8 mouse cellular contexts compared by ENCODE assay signal in the genomic region with DNA sequence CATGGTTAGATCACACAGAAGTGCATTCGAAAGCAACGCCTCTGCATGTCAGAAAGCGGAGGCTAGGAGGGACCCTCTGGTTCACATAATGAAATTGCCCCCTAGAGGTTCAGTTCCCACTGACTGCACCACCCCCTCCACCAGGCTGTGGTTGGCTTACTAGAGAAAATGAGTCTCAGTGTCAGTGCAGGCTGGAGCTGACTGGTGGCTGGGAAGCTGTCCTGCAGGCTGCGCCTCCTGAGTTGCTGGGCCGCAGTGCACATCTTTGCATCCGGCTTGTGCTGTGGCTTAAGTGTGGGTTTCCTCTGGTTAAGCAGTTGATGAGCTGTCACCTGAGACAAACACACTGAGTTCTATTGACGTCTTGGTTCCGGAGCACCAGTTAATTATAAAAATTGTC.
DNase-seq lines count a peak whose midpoint lies in the region; ATAC-seq and TF ChIP-seq lines count a peak whose summit lies in the region.

No protein-coding gene starts in this region.

- no peak for DNase-seq in kidney, adult 8-10 months
- DNase-seq in liver, postnatal 0 days: peak; percentile 44
- DNase-seq in spleen, postnatal 36 days (ENCODE audit: low spot score in 2 of 2): peak; percentile 70 to 75
- DNase-seq in urinary bladder, postnatal 36 days (ENCODE audit: low spot score in 2 of 2): no peak
- no peak for DNase-seq in cerebellum, postnatal 25 days

- WGBS in kidney, embryonic 16.5 days: 51% methylated on average over 8 of the region's 8 CpGs
- 46% methylated on average over 8 of the region's 8 CpGs for WGBS in embryonic facial prominence, embryonic 13.5 days
- WGBS in liver, postnatal 0 days (ENCODE audit: insufficient replicate concordance): 50% methylated on average over 8 of the region's 8 CpGs
- whole genome bisulfite sequencing in kidney, embryonic 14.5 days: 53% methylated on average over 8 of the region's 8 CpGs

- no peak overlapping the region for H3K4me2 ChIP-seq in kidney, embryonic 16.5 days (replicated peaks; ENCODE audit: low read depth, low read length)
- H3K4me2 ChIP-seq in embryonic facial prominence, embryonic 13.5 days: no peak overlapping the region
- H3K4me2 ChIP-seq in liver, postnatal 0 days (ENCODE audit: low read depth, low read length): no peak overlapping the region
- H3K4me2 ChIP-seq in kidney, embryonic 14.5 days (replicated peaks; ENCODE audit: low read depth, low read length): no peak overlapping the region

- H3K9me3 ChIP-seq in kidney, embryonic 16.5 days (ENCODE audit: low read length): no peaks in the 10 kb centered on the region
- no peaks in the 10 kb centered on the region for H3K9me3 ChIP-seq in embryonic facial prominence, embryonic 13.5 days
- no peaks in the 10 kb centered on the region for H3K9me3 ChIP-seq in liver, postnatal 0 days (ENCODE audit: low read length)
- H3K9me3 ChIP-seq in kidney, embryonic 14.5 days (ENCODE audit: control insufficient read depth, low read length): no peaks in the 10 kb centered on the region

- no peak for TF ChIP-seq EP300 in liver, postnatal 0 days (IDR thresholded peaks at IDR 0.05; ENCODE audit: low read depth)

- H3K9ac ChIP-seq in kidney, embryonic 16.5 days (replicated peaks; ENCODE audit: low read length): no peak overlapping the region
- H3K9ac ChIP-seq in embryonic facial prominence, embryonic 13.5 days: no peak overlapping the region
- H3K9ac ChIP-seq in liver, postnatal 0 days (replicated peaks): no peak overlapping the region
- no peak overlapping the region for H3K9ac ChIP-seq in kidney, embryonic 14.5 days (ENCODE audit: low read depth, low read length)

- H3K27me3 ChIP-seq in kidney, embryonic 16.5 days (ENCODE audit: insufficient read depth, low read length): no peaks in the 10 kb centered on the region
- no peaks in the 10 kb centered on the region for H3K27me3 ChIP-seq in embryonic facial prominence, embryonic 13.5 days
- H3K27me3 ChIP-seq in liver, postnatal 0 days (ENCODE audit: insufficient read depth, low read length): no peaks in the 10 kb centered on the region
- no peaks in the 10 kb centered on the region for H3K27me3 ChIP-seq in kidney, embryonic 14.5 days (ENCODE audit: control insufficient read depth, insufficient read depth, low read length)

- no peak overlapping the region for H3K27ac ChIP-seq in kidney, embryonic 16.5 days (ENCODE audit: low read length)
- H3K27ac ChIP-seq in embryonic facial prominence, embryonic 13.5 days: no peak overlapping the region; the same call in 1 of the 2 replicates
- no peak overlapping the region for H3K27ac ChIP-seq in liver, postnatal 0 days (ENCODE audit: low read depth)
- no peak overlapping the region for H3K27ac ChIP-seq in kidney, embryonic 14.5 days (ENCODE audit: low read depth, low read length)

- peak; percentile 44; the same call in 1 of the 2 replicates for ATAC-seq in kidney, embryonic 16.5 days (ENCODE audit: low FRiP score, low TSS enrichment)
- ATAC-seq in embryonic facial prominence, embryonic 13.5 days (ENCODE audit: insufficient number of reproducible peaks, insufficient read depth, low FRiP score, low TSS enrichment, low read depth): 0 out of 2 replicates have a peak, but pooled peaks have one; percentile 60
- peak; percentile 74 for ATAC-seq in liver, postnatal 0 days
- no peak; the same call in 1 of the 2 replicates for ATAC-seq in kidney, embryonic 14.5 days (ENCODE audit: low FRiP score, low TSS enrichment)

- peak; percentile 42 for TF ChIP-seq CTCF in liver, postnatal 0 days (IDR thresholded peaks at IDR 0.05; ENCODE audit: low read depth)

- H3K4me1 ChIP-seq in kidney, embryonic 16.5 days (ENCODE audit: insufficient read depth, low read length): no peaks in the 10 kb centered on the region
- H3K4me1 ChIP-seq in embryonic facial prominence, embryonic 13.5 days: peaks cover 11% of the 10 kb centered on the region
- H3K4me1 ChIP-seq in liver, postnatal 0 days (ENCODE audit: insufficient read depth): no peaks in the 10 kb centered on the region
- H3K4me1 ChIP-seq in kidney, embryonic 14.5 days (ENCODE audit: control insufficient read depth, insufficient read depth, low read length): 0 out of 2 replicates have a peak, but pooled peaks cover 2% of the 10 kb centered on the region

- H3K36me3 ChIP-seq in kidney, embryonic 16.5 days (ENCODE audit: insufficient read depth, low read length): peaks cover 5% of the 10 kb centered on the region; the same call in 1 of the 2 replicates
- H3K36me3 ChIP-seq in embryonic facial prominence, embryonic 13.5 days: peaks cover 28% of the 10 kb centered on the region
- peaks cover 28% of the 10 kb centered on the region for H3K36me3 ChIP-seq in liver, postnatal 0 days (replicated peaks; ENCODE audit: insufficient read depth, low read length)
- peaks cover 4% of the 10 kb centered on the region for H3K36me3 ChIP-seq in kidney, embryonic 14.5 days (ENCODE audit: control insufficient read depth, insufficient read depth, low read length)

- no peak overlapping the region for H3K4me3 ChIP-seq in kidney, embryonic 16.5 days (ENCODE audit: low read length)
- H3K4me3 ChIP-seq in embryonic facial prominence, embryonic 13.5 days: no peak overlapping the region
- H3K4me3 ChIP-seq in liver, postnatal 0 days (ENCODE audit: low read depth, low read length): no peak overlapping the region
- H3K4me3 ChIP-seq in kidney, embryonic 14.5 days (ENCODE audit: low read length): no peak overlapping the region

Comparison
In these comparisons a context has a peak if more than half of its experiments do, and no peak if none do; other contexts are left out.
1. DNase-seq: peak in liver, postnatal 0 days (single experiment) and spleen, postnatal 36 days (2 of 2); none in kidney, adult 8-10 months (0 of 2), urinary bladder, postnatal 36 days (0 of 2) and cerebellum, postnatal 25 days (0 of 2).